Mouse (Mus musculus) heart, embryonic 10.5 days (tissue): Measurements from ENCODE around the gene Cdkl4. TPM values are rescaled to one million over a fixed set of nuclear protein-coding genes. Genes with fewer than 3 reads are reported as not detected.
A peak's percentile ranks its signal among the peaks of the same experiment; 100 is the strongest.

Experiments
- DNase-seq: peaks from one replicate; pipeline ENCODE4 v3.0.0-alpha.2; 2017; ENCODE audit warnings: low spot score
- H3K27ac ChIP-seq: fragments of 300-500 bp; sonication (generic); 2 replicates; pipeline ENCODE4 v1.5.1; 2016; ENCODE audit warnings: mild to moderate bottlenecking
- H3K27me3 ChIP-seq: fragments of 300-500 bp; sonication (generic); 2 replicates; pipeline ENCODE4 v1.6.1; 2016; ENCODE audit warnings: mild to moderate bottlenecking; ENCODE audit not compliant: poor library complexity, insufficient read depth, severe bottlenecking
- H3K36me3 ChIP-seq: fragments of 300-500 bp; sonication (generic); 2 replicates; pipeline ENCODE4 v1.6.1; 2016; ENCODE audit warnings: mild to moderate bottlenecking, moderate library complexity
- H3K4me1 ChIP-seq: fragments of 300-500 bp; sonication (generic); 2 replicates; pipeline ENCODE4 v1.6.1; 2016; ENCODE audit warnings: mild to moderate bottlenecking
- H3K4me3 ChIP-seq: fragments of 300-500 bp; sonication (generic); 2 replicates; pipeline ENCODE4 v1.5.1; 2016; ENCODE audit warnings: mild to moderate bottlenecking, moderate library complexity
- H3K9me3 ChIP-seq: fragments of 300-500 bp; sonication (generic); 2 replicates; pipeline ENCODE4 v1.6.1; 2016; ENCODE audit warnings: mild to moderate bottlenecking, moderate library complexity
- WGBS: fragments of 180-500 bp; shearing (Covaris S2); methylation state at CpG from one replicate; pipeline ENCODE4 v1.1.7; 2016; 5-methylcytosine and 5-hydroxymethylcytosine counted together
- polyA plus RNA-seq: library from polyadenylated mRNA; unstranded; fragments of >200 nt; fragmentation: Nextera tagmentation; extraction: Ambion mirVana; gene quantifications from 2 replicates; pipeline ENCODE4 v1.2.1, GENCODE M21; 2016

Cdkl4 gene
- polyA plus RNA-seq, 1 experiment from 2014 or later = 0.24 TPM

DNA sequence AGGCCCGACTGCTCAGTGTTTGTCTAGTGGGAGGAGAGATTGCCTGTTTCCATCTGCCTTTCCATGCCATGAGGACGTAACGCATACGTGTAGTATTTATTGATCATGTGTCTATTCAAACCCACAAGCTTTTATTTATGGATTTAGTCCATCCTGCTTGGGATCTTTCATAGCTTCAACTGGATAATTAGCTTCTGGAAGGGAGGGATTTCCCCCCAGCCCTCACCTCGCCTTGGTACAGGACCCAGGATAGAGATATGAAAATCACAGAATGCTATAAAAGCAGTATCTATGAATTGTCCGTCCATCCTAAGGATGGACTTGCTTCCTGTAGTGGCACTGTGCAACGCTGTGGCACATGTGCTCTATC, 96.8 kb downstream of the Cdkl4 start:
- Histone ChIP-seq H3K27ac (peak overlapping the region; percentile 98), H3K4me3 (peak overlapping the region; percentile 99), H3K4me1 (peaks cover 25% of the 10 kb centered on the region), H3K36me3 (peaks cover 4% of the 10 kb centered on the region; the same call in 1 of the 2 replicates), H3K9me3 (no peaks in the 10 kb centered on the region), H3K27me3 (no peaks in the 10 kb centered on the region)
- no peak for DNase-seq
- 54% methylated on average over 7 of the region's 7 CpGs for WGBS

DNA sequence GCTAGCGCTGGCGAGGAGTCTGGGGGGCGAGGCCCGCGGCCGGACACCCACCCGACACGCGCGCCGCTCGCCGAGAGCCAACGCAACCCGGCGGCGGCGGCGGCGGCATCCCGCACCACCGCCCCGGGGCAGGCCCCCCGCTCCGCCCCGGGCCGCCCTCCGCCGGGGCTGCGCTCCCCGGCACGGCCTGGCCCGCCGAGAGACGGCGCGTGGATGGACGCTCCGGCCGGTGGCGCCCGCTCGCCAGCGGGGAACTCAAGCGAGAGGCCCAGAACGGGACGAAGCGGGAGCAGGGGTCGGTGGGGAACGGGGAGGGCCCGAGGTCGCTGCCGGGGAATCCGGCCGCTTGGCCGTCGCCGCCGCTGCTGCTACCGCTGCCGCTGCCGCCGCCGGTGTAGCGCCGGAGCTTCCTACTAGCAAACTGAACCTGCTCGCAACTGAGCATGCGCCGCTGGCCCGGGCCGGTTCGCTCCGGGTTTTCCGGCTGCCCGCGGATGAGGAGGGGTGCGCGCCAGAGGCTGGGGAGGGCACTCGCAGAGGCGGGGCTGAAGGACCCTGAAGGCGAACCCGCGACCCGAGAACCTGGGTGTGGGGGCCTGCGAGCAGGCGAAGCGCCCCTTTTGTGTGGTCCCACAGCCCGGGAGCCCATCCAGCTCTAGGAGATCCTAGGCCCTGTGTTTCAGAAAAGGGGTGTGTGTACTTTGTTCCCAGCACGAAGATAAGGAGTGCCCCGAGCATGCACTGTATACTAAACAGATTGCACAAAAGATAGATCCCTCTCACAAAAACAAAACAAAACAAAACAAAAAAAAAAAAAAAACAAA, 97.4 kb downstream of the Cdkl4 start, which contains the start of gene Sos1:
Sos1 (minus strand) TSS at position 423 of the 824 bp plus-strand sequence.
- H3K36me3 ChIP-seq = peaks cover 4% of the 10 kb centered on the region; the same call in 1 of the 2 replicates
- 3% methylated on average over 89 of the region's 90 CpGs for WGBS
- H3K4me3 ChIP-seq = peak within 1 kb of the TSS; percentile 99
- H3K9me3 ChIP-seq = no peaks in the 10 kb centered on the region
- peak within 1 kb of the TSS; percentile 98 for H3K27ac ChIP-seq
- peaks cover 25% of the 10 kb centered on the region for H3K4me1 ChIP-seq
- no peaks in the 10 kb centered on the region for H3K27me3 ChIP-seq
- DNase-seq = peak; percentile 98

DNA sequence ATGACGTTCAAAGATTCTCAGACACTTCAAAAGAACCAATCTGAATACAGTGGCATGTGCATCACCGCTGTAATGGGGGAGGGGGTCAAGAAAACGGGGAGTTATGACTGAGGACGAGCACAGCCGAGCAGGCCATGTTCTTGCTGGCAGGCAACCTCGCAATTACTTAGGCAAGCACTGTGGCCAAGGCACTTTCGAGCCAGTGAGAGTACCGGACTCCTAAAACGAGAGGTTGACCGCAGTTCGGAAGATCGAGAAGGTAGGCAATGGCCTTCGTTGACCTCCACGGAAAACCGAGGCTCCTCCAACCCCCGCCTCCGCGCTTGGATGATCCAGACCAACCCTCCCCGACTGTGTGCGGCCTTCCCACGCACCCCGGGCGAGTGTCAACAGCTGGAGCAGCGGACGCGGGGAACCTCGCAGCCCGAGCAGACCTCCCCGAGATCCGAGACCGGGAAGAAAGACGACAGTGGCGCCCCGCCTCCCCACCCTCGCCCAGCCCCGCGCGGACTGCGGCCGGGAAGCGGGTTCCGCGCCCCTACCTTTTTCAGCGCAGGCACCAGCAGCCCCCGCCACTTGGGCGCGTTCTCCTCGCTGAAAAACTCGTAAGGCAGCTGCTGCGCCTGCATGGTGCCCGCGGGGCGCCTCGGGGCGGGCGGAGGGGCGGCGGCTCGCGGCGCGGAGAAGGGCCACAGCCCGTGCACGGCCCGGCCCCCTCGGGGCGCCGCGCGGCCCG, 98.2 kb downstream of the Cdkl4 start:
- Histone ChIP-seq H3K4me1 (peaks cover 25% of the 10 kb centered on the region), H3K36me3 (peaks cover 4% of the 10 kb centered on the region; the same call in 1 of the 2 replicates), H3K9me3 (no peaks in the 10 kb centered on the region), H3K27ac (peak overlapping the region; percentile 98), H3K4me3 (peak overlapping the region; percentile 99), H3K27me3 (no peaks in the 10 kb centered on the region)
- WGBS = 2% methylated on average over 52 of the region's 71 CpGs
- DNase-seq = peak; percentile 84

GRCm38 (mm10) chr17:80477679-80478078, 99.9 kb downstream of the Cdkl4 start:
- H3K27ac ChIP-seq = no peak overlapping the region
- 93% methylated on average over 2 of the region's 2 CpGs for WGBS
- DNase-seq = no peak
- peaks cover 21% of the 10 kb centered on the region for H3K4me1 ChIP-seq
- H3K27me3 ChIP-seq = no peaks in the 10 kb centered on the region
- H3K36me3 ChIP-seq = peaks cover 4% of the 10 kb centered on the region; the same call in 1 of the 2 replicates
- H3K4me3 ChIP-seq = no peak overlapping the region
- H3K9me3 ChIP-seq = no peaks in the 10 kb centered on the region

- H3K4me1 ChIP-seq = peaks cover 20% of the 10 kb centered on the region
- H3K4me3 ChIP-seq = no peak overlapping the region
- WGBS = 82% methylated on average over 4 of the region's 4 CpGs
- no peak overlapping the region for H3K27ac ChIP-seq
- no peaks in the 10 kb centered on the region for H3K27me3 ChIP-seq
- H3K9me3 ChIP-seq = no peaks in the 10 kb centered on the region
- peaks cover 4% of the 10 kb centered on the region; the same call in 1 of the 2 replicates for H3K36me3 ChIP-seq
- DNase-seq = no peak
Measured at GRCm38 (mm10) chr17:80476496-80476895, 101.1 kb downstream of the Cdkl4 start.

Other genes starting within 250 kb of the Cdkl4 start
- 0.89 TPM in 1 of 2 replicates, not detected in the other for gene Gm10190, start 204.3 kb downstream of the Cdkl4 start, polyA plus RNA-seq
- gene Sos1, start 97.4 kb downstream of the Cdkl4 start, polyA plus RNA-seq = 2.5 and 3.2 TPM in 2 replicates
- gene Map4k3, start 150.7 kb upstream of the Cdkl4 start, polyA plus RNA-seq = 13.5 and 17.6 TPM in 2 replicates